Mouse (Mus musculus) small intestine, adult 2 months (tissue): Measurements from ENCODE around the gene Moap1.

Experiments used
- CTCF ChIP-seq: fragments of 200-500 bp; IDR thresholded peaks from 2 replicates; pipeline ENCODE4 v1.5.1; 2012; ENCODE audit warnings: low read depth, mild to moderate bottlenecking, control low read depth, inconsistent platforms, low read length, moderate library complexity, mixed read lengths; ENCODE audit not compliant: insufficient replicate concordance, insufficient read length; ENCODE audit errors: extremely low read depth
- POLR2A ChIP-seq: fragments of 200-500 bp; IDR thresholded peaks from 2 replicates; pipeline ENCODE4 v1.6.1; 2012; ENCODE audit warnings: low read depth, mild to moderate bottlenecking, control low read depth, inconsistent platforms, low read length, moderate library complexity

DNA sequence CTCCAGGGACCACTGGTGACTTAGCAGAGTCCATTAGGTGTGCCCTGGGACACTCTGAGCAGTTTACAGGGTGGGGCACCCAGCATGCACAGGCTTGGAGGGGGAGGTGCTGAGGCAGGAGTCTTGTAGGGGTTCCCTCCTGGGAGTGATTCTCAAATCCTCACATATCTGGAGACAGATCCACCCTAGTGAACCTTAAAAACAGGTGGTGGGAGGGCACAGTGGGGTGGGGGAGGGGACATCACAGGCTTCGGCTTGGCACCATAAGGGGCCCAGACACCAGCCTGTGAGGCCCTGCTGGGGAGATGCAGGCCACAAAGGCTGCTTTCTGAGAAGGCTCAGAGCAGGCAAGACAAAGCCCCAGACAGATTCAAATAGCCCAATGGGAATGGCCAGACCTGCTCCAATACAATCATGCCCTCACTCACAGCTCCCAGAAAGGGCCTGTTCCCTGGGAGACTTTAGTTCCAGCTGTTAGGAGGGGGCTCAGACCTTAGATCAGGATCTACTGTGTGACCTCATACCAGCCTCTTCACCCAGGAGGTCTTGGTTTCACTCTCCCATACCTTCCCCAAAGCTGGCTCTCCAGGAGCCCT, 45.3 kb downstream of the Moap1 start:
- TF ChIP-seq CTCF (no peak), POLR2A (no peak)
